Mouse (Mus musculus) embryonic facial prominence, embryonic 11.5 days (tissue): ENCODE results near the gene Eea1. TPM values are rescaled to one million over a fixed set of nuclear protein-coding genes. Genes with fewer than 3 reads are reported as not detected.

Experiments
- ATAC-seq: fragments of 200-750 bp; cut with Nextera tagmentation; replicated peaks from 2 replicates; pipeline ENCODE4 v1.8.0; 2017; ENCODE audit warnings: low read depth; ENCODE audit not compliant: insufficient number of reproducible peaks, low FRiP score, low TSS enrichment
- DNase-seq: peaks from one replicate; pipeline ENCODE4 v3.0.0-alpha.2; 2015; ENCODE audit warnings: low spot score
- H3K27ac ChIP-seq: fragments of 300-500 bp; sonication (generic); replicated peaks from 2 replicates; pipeline ENCODE4 v1.5.1; 2014; ENCODE audit warnings: mild to moderate bottlenecking, low read depth, low read length, control low read depth
- H3K27me3 ChIP-seq: fragments of 300-500 bp; sonication (generic); 2 replicates; pipeline ENCODE4 v1.6.1; 2014; ENCODE audit warnings: mild to moderate bottlenecking, low read length, moderate library complexity, mixed read lengths; ENCODE audit not compliant: control insufficient read depth, insufficient read depth
- H3K36me3 ChIP-seq: fragments of 300-500 bp; sonication (generic); replicated peaks from 2 replicates; pipeline ENCODE4 v1.6.1; 2014; ENCODE audit warnings: low read depth, mild to moderate bottlenecking, low read length, moderate library complexity, mixed read lengths; ENCODE audit not compliant: control insufficient read depth, insufficient read depth
- H3K4me1 ChIP-seq: fragments of 300-500 bp; sonication (generic); 2 replicates; pipeline ENCODE4 v1.6.1; 2014; ENCODE audit warnings: low read length, mixed read lengths; ENCODE audit not compliant: control insufficient read depth, insufficient read depth
- H3K4me2 ChIP-seq: fragments of 300-500 bp; sonication (generic); 2 replicates; pipeline ENCODE4 v1.6.1; 2014; ENCODE audit warnings: low read depth, mild to moderate bottlenecking, control low read depth, low read length, moderate library complexity
- H3K4me3 ChIP-seq: fragments of 300-500 bp; sonication (generic); 2 replicates; pipeline ENCODE4 v1.5.1; 2014; ENCODE audit warnings: low read depth, low read length, control low read depth
- H3K9ac ChIP-seq: fragments of 300-500 bp; sonication (generic); replicated peaks from 2 replicates; pipeline ENCODE4 v1.6.1; 2014; ENCODE audit warnings: mild to moderate bottlenecking, control low read depth, low read length
- H3K9me3 ChIP-seq: fragments of 300-500 bp; sonication (generic); replicated peaks from 2 replicates; pipeline ENCODE4 v1.6.1; 2016; ENCODE audit warnings: mild to moderate bottlenecking, low read length, inconsistent platforms, mixed read lengths; ENCODE audit not compliant: control insufficient read depth
- WGBS: fragments of 180-500 bp; shearing (Covaris S2); extraction: QIAGEN DNeasy Blood & Tissue Kit; methylation state at CpG from one replicate; pipeline ENCODE4 v1.1.7; 2014; 5-methylcytosine and 5-hydroxymethylcytosine counted together
- polyA plus RNA-seq: library from polyadenylated mRNA; unstranded; fragments of >200 nt; fragmentation: Nextera tagmentation; extraction: Ambion mirVana; gene quantifications from 2 replicates; pipeline ENCODE4 v1.2.1, GENCODE M21; 2014

Gene Eea1
- polyA plus RNA-seq, 1 experiment from 2014 or later = 12.8 TPM

- 72% methylated on average over 1 of the region's 1 CpGs for WGBS
- H3K27me3 ChIP-seq = no peaks in the 10 kb centered on the region
- H3K4me2 ChIP-seq = no peak overlapping the region
- H3K36me3 ChIP-seq = no peaks in the 10 kb centered on the region
- ATAC-seq = no peak
- H3K4me1 ChIP-seq = no peaks in the 10 kb centered on the region
- H3K9ac ChIP-seq = no peak overlapping the region
- DNase-seq = no peak
- H3K4me3 ChIP-seq = no peak overlapping the region
- no peak overlapping the region for H3K27ac ChIP-seq
- no peaks in the 10 kb centered on the region for H3K9me3 ChIP-seq
These were observed 17.1 kb downstream of the Eea1 start for GRCm38 (mm10) chr10:95957574-95957973.

- H3K27me3 ChIP-seq = no peaks in the 10 kb centered on the region
- no peak overlapping the region for H3K9ac ChIP-seq
- H3K4me3 ChIP-seq = no peak overlapping the region
- WGBS = 79% methylated on average over 1 of the region's 1 CpGs
- no peaks in the 10 kb centered on the region for H3K36me3 ChIP-seq
- H3K27ac ChIP-seq = no peak overlapping the region
- ATAC-seq (no peak), DNase-seq (no peak)
- H3K4me1 ChIP-seq = no peaks in the 10 kb centered on the region
- H3K9me3 ChIP-seq = no peaks in the 10 kb centered on the region
- H3K4me2 ChIP-seq = no peak overlapping the region
These were observed 24.2 kb downstream of the Eea1 start for GRCm38 (mm10) chr10:95964679-95965078.

DNA sequence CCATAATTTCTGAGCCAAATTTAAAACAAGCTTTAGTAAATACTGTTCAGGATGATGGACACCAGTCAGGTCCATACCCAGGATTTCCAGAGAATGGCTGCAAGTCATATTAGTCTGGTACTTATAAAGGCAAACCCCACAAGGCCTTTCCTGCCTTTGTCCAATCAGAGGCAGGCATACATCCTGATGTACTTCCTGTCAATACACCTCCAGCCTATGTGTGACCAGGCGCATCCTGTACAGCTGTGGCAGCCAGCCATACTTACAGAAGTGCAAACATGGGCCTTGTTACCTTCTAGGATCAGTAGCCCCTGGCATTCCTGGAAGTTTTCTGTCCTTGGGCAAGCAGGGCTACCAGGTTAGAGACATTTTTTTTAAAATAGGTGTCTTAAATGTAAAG, 29.2 kb downstream of the Eea1 start:
- DNase-seq = no peak
- H3K4me3 ChIP-seq = no peak overlapping the region

DNA sequence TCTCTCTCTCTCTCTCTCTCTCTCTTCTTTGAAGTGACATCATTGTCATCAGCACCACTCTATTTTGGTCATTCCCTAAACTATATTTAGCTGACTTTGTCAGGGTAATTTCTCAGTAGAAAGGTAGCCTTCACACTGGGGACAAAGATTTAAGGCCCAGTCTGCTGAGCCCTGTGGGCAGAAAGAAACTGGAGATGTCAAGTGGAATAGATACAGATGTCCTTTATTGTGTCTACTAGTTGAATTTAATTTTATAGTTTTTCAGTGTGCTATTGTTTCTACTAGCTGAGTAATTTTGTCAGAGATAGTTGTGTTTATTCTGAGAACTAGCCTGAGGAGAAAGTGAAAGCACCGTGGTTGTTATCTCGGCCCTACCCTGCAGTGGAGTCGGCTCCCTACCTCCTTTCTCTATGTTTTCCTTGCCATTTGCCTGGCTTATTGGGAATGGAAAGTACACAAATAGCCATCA, 30.3 kb downstream of the Eea1 start:
- Histone ChIP-seq H3K4me1 (no peaks in the 10 kb centered on the region), H3K36me3 (no peaks in the 10 kb centered on the region), H3K9me3 (no peaks in the 10 kb centered on the region), H3K27me3 (no peaks in the 10 kb centered on the region), H3K4me3 (no peak overlapping the region), H3K27ac (no peak overlapping the region), H3K4me2 (no peak overlapping the region), H3K9ac (no peak overlapping the region)
- 68% methylated on average over 3 of the region's 3 CpGs for WGBS
- no peak for ATAC-seq
- no peak for DNase-seq

More for the DNA sequence above, 29.2 kb downstream of the Eea1 start:
- Histone ChIP-seq H3K4me2 (no peak overlapping the region), H3K27ac (no peak overlapping the region), H3K36me3 (no peaks in the 10 kb centered on the region), H3K9ac (no peak overlapping the region), H3K9me3 (no peaks in the 10 kb centered on the region), H3K27me3 (no peaks in the 10 kb centered on the region), H3K4me1 (no peaks in the 10 kb centered on the region)
- 82% methylated on average over 1 of the region's 1 CpGs for WGBS
- ATAC-seq = no peak

DNA sequence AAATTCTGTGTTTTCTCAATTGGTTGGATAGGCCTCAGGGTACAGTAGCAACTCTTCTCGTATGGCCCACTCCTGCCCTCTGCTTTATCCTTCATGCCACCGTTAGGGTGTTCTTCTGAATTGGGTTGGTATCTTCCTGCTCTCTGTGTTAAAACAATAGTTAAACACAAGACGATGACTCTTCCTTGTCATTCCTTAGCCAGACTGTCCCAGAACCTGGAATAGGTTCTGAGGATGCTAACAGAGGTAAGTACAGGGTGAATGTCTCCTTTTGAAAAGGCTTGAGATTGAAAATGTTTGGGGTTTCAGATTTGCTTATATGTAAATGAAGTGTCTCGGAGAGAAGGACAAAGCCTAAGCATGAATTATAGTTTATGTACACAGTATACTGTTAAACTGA, 30.9 kb downstream of the Eea1 start:
- H3K27me3 ChIP-seq = no peaks in the 10 kb centered on the region
- no peak overlapping the region for H3K4me2 ChIP-seq
- no peak overlapping the region for H3K27ac ChIP-seq
- no peak overlapping the region for H3K9ac ChIP-seq
- H3K9me3 ChIP-seq = no peaks in the 10 kb centered on the region
- 86% methylated on average over 4 of the region's 4 CpGs for WGBS
- no peaks in the 10 kb centered on the region for H3K4me1 ChIP-seq
- no peak overlapping the region for H3K4me3 ChIP-seq
- H3K36me3 ChIP-seq = no peaks in the 10 kb centered on the region
- DNase-seq (no peak), ATAC-seq (no peak)

GRCm38 (mm10) chr10:95971942-95972341, 31.5 kb downstream of the Eea1 start:
- WGBS = 93% methylated on average over 3 of the region's 3 CpGs
- no peaks in the 10 kb centered on the region for H3K36me3 ChIP-seq
- no peak overlapping the region for H3K4me2 ChIP-seq
- ATAC-seq = no peak
- H3K27ac ChIP-seq = no peak overlapping the region
- no peaks in the 10 kb centered on the region for H3K9me3 ChIP-seq
- H3K4me3 ChIP-seq = no peak overlapping the region
- H3K4me1 ChIP-seq = no peaks in the 10 kb centered on the region
- no peak for DNase-seq
- no peak overlapping the region for H3K9ac ChIP-seq
- no peaks in the 10 kb centered on the region for H3K27me3 ChIP-seq

GRCm38 (mm10) chr10:95974462-95974861, 34.0 kb downstream of the Eea1 start:
- H3K36me3 ChIP-seq = no peaks in the 10 kb centered on the region
- H3K9me3 ChIP-seq = no peaks in the 10 kb centered on the region
- 94% methylated on average over 3 of the region's 3 CpGs for WGBS
- DNase-seq = no peak
- H3K4me3 ChIP-seq = no peak overlapping the region
- no peak overlapping the region for H3K27ac ChIP-seq
- H3K4me1 ChIP-seq = no peaks in the 10 kb centered on the region
- H3K4me2 ChIP-seq = no peak overlapping the region
- no peaks in the 10 kb centered on the region for H3K27me3 ChIP-seq
- no peak for ATAC-seq
- no peak overlapping the region for H3K9ac ChIP-seq

DNA sequence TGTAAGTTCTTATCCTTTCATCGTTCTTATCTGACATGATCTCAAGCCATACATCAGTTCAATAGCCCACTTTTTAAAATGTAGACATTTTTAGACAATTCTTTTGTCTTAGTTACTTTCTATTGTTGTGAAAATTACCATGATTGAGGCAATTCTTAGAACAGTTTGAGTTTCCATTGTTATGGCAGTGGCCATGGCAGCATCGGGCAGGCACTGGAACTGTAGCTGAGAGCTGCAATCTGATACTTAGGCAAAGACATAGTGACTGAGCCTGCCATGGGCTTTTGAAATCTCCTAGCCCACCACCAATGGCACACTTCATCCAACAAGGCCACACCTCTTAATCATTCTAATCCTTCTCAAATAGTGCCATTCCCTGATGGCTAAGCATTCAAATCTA, 36.3 kb downstream of the Eea1 start:
- Histone ChIP-seq H3K4me1 (no peaks in the 10 kb centered on the region), H3K27ac (no peak overlapping the region), H3K27me3 (no peaks in the 10 kb centered on the region), H3K9me3 (no peaks in the 10 kb centered on the region), H3K36me3 (no peaks in the 10 kb centered on the region), H3K9ac (no peak overlapping the region), H3K4me2 (no peak overlapping the region), H3K4me3 (no peak overlapping the region)
- DNase-seq = no peak
- WGBS = 89% methylated on average over 2 of the region's 2 CpGs
- no peak for ATAC-seq
